Mouse (Mus musculus) kidney, adult 8-10 months (tissue): ENCODE results near the gene Rpusd2.

ENCODE experiments used
- DNase-seq, 2 experiments: peaks; one replicate each; pipeline ENCODE4 v3.0.0; 2022

The Rpusd2 gene

GRCm38 (mm10) chr2:119032191-119032590 lies 2.4 kb upstream of the Rpusd2 start:
- no peak for DNase-seq

GRCm38 (mm10) chr2:119035397-119035745 lies 781 bp downstream of the Rpusd2 start:
- no peak for DNase-seq

GRCm38 (mm10) chr2:119040882-119041281 lies 6.3 kb downstream of the Rpusd2 start:
- peak in 1 of 2 experiments; percentile 30 for DNase-seq

GRCm38 (mm10) chr2:119045163-119045562 lies 10.6 kb downstream of the Rpusd2 start:
- DNase-seq: no peak

- DNase-seq: peak; percentile 94 to 99
Observed at GRCm38 (mm10) chr2:119046649-119047611, 12.3 kb downstream of the Rpusd2 start, which contains the start of gene Knl1. Knl1 (plus strand) TSS chr2:119047119.

- DNase-seq: no peak
Observed at GRCm38 (mm10) chr2:119047849-119048248, 13.3 kb downstream of the Rpusd2 start.

GRCm38 (mm10) chr2:119050132-119050650 lies 15.6 kb downstream of the Rpusd2 start:
- DNase-seq: no peak

- DNase-seq: no peak
Observed at GRCm38 (mm10) chr2:119060139-119060538, 25.5 kb downstream of the Rpusd2 start.

GRCm38 (mm10) chr2:119072397-119072796 lies 37.8 kb downstream of the Rpusd2 start:
- no peak for DNase-seq

- DNase-seq: no peak
Observed at GRCm38 (mm10) chr2:119086156-119086555, 51.6 kb downstream of the Rpusd2 start.
